Mouse (Mus musculus) adrenal gland, postnatal 4 days (tissue): ENCODE measurements around the gene Mcam. TPM values are rescaled to one million over a fixed set of nuclear protein-coding genes. Genes with fewer than 3 reads are reported as not detected.

Experiments used
- DNase-seq, 2 experiments: peaks; one replicate each; pipeline ENCODE4 v3.0.0; 2021 to 2022; ENCODE audit warnings: low spot score in 2 of 2, mixed read lengths in 2 of 2
- total RNA-seq, 2 experiments: library from RNA; stranded (reverse); gene quantifications; 2 replicates each; pipeline ENCODE4 v1.2.3; 2021

The Mcam gene
- total RNA-seq, 2 experiments from 2014 or later, result 92.8 to 97.0 TPM

- no peak for DNase-seq
Measured at GRCm38 (mm10) chr9:44134851-44135730, 822 bp downstream of the Mcam start.

GRCm38 (mm10) chr9:44135731-44136411, 1.6 kb downstream of the Mcam start:
- no peak for DNase-seq

GRCm38 (mm10) chr9:44137846-44138245, 3.6 kb downstream of the Mcam start:
- no peak for DNase-seq

- no peak for DNase-seq
Measured at GRCm38 (mm10) chr9:44141951-44142350, 7.7 kb downstream of the Mcam start.

- no peak for DNase-seq
Measured at GRCm38 (mm10) chr9:44143421-44143820, 9.2 kb downstream of the Mcam start.

GRCm38 (mm10) chr9:44144023-44144717, 9.9 kb downstream of the Mcam start:
- DNase-seq, result no peak

- DNase-seq, result no peak
Measured at GRCm38 (mm10) chr9:44144718-44145060, 10.4 kb downstream of the Mcam start.

- no peak for DNase-seq
Measured at GRCm38 (mm10) chr9:44147290-44147689, 13.0 kb downstream of the Mcam start.

GRCm38 (mm10) chr9:44159886-44160285, 25.6 kb downstream of the Mcam start:
- DNase-seq, result no peak

GRCm38 (mm10) chr9:44168931-44169330, 34.7 kb downstream of the Mcam start:
- no peak for DNase-seq

GRCm38 (mm10) chr9:44170691-44171151, 36.5 kb downstream of the Mcam start:
- peak in 1 of 2 experiments; percentile 26 for DNase-seq

GRCm38 (mm10) chr9:44175556-44175955, 41.3 kb downstream of the Mcam start:
- DNase-seq, result no peak

- DNase-seq, result no peak
Measured at GRCm38 (mm10) chr9:44175957-44176356, 41.7 kb downstream of the Mcam start.

- no peak for DNase-seq
Measured at GRCm38 (mm10) chr9:44177405-44177804, 43.1 kb downstream of the Mcam start.

- no peak for DNase-seq
Measured at GRCm38 (mm10) chr9:44178389-44178788, 44.1 kb downstream of the Mcam start.

- no peak for DNase-seq
Measured at GRCm38 (mm10) chr9:44178811-44179210, 44.5 kb downstream of the Mcam start.

GRCm38 (mm10) chr9:44181537-44181936, 47.3 kb downstream of the Mcam start:
- DNase-seq, result no peak

GRCm38 (mm10) chr9:44182260-44182659, 48.0 kb downstream of the Mcam start:
- peak in 1 of 2 experiments; percentile 16 for DNase-seq

- DNase-seq, result no peak
Measured at GRCm38 (mm10) chr9:44188223-44188622, 54.0 kb downstream of the Mcam start.

GRCm38 (mm10) chr9:44191166-44191565, 56.9 kb downstream of the Mcam start:
- no peak for DNase-seq

- no peak for DNase-seq
Measured at GRCm38 (mm10) chr9:44192312-44192711, 58.0 kb downstream of the Mcam start.
